Mouse (Mus musculus) stomach, postnatal 0 days (tissue): ENCODE data around the gene Atg9b. TPM values are rescaled to one million over a fixed set of nuclear protein-coding genes. Genes with fewer than 3 reads are reported as not detected.
A peak's percentile ranks its signal among the peaks of the same experiment; 100 is the strongest.
"Not testable (repeated sequence)": the region's sequence is repeated elsewhere in the genome, so short reads cannot be mapped to it uniquely, and the experiment has no call there.

Experiments
- ATAC-seq: fragments of 200-750 bp; cut with Nextera tagmentation; 2 replicates; pipeline ENCODE4 v1.8.0; 2017; ENCODE audit not compliant: low FRiP score, low TSS enrichment
- DNase-seq: peaks from one replicate; pipeline ENCODE4 v3.0.0-alpha.2; 2016; ENCODE audit warnings: low spot score
- H3K27ac ChIP-seq: fragments of 300-500 bp; sonication (generic); replicated peaks from 2 replicates; pipeline ENCODE4 v1.5.1; 2014; ENCODE audit warnings: mild to moderate bottlenecking, control low read depth
- H3K27me3 ChIP-seq: fragments of 300-500 bp; sonication (generic); 2 replicates; pipeline ENCODE4 v1.6.1; 2014; ENCODE audit warnings: low read length; ENCODE audit not compliant: control insufficient read depth, insufficient read depth
- H3K36me3 ChIP-seq: fragments of 300-500 bp; sonication (generic); 2 replicates; pipeline ENCODE4 v1.6.1; 2014; ENCODE audit warnings: low read length, mixed read lengths; ENCODE audit not compliant: control insufficient read depth, insufficient read depth
- H3K4me1 ChIP-seq: fragments of 300-500 bp; sonication (generic); replicated peaks from 2 replicates; pipeline ENCODE4 v1.6.1; 2014; ENCODE audit warnings: antibody characterized with exemption; ENCODE audit not compliant: control insufficient read depth, insufficient read depth
- H3K4me2 ChIP-seq: fragments of 300-500 bp; sonication (generic); replicated peaks from 2 replicates; pipeline ENCODE4 v1.6.1; 2014; ENCODE audit warnings: low read depth, mild to moderate bottlenecking, control low read depth, moderate library complexity
- H3K4me3 ChIP-seq: fragments of 300-500 bp; sonication (generic); 2 replicates; pipeline ENCODE4 v1.5.1; 2014; ENCODE audit warnings: low read depth, low read length, control low read depth
- H3K9ac ChIP-seq: fragments of 300-500 bp; sonication (generic); 2 replicates; pipeline ENCODE4 v1.6.1; 2014; ENCODE audit warnings: mild to moderate bottlenecking, low read length, control low read depth, mixed read lengths
- H3K9me3 ChIP-seq: fragments of 300-500 bp; sonication (generic); 2 replicates; pipeline ENCODE4 v1.6.1; 2016; ENCODE audit warnings: low read length; ENCODE audit not compliant: control insufficient read depth
- CTCF ChIP-seq: IDR thresholded peaks from 2 replicates; pipeline ENCODE4 v1.5.1; 2016; ENCODE audit warnings: antibody characterized with exemption, low read depth, mild to moderate bottlenecking, moderate library complexity
- EP300 ChIP-seq: optimal IDR thresholded peaks from 2 replicates; pipeline ENCODE3; 2016; ENCODE audit warnings: antibody characterized with exemption
- WGBS: fragments of 180-500 bp; shearing (Covaris S2); extraction: QIAGEN DNeasy Blood & Tissue Kit; methylation state at CpG from one replicate; pipeline ENCODE4 v1.1.7; 2014; 5-methylcytosine and 5-hydroxymethylcytosine counted together
- polyA plus RNA-seq: library from polyadenylated mRNA; unstranded; fragments of >200 nt; fragmentation: Nextera tagmentation; extraction: Ambion mirVana; gene quantifications from 2 replicates; pipeline ENCODE4 v1.2.1, GENCODE M21; 2015

Atg9b gene
- polyA plus RNA-seq, 1 experiment from 2014 or later = 4.1 TPM

- Histone ChIP-seq H3K9ac (no peak overlapping the region), H3K4me3 (no peak overlapping the region), H3K4me1 (no peaks in the 10 kb centered on the region), H3K27me3 (no peaks in the 10 kb centered on the region), H3K4me2 (no peak overlapping the region), H3K27ac (no peak overlapping the region), H3K36me3 (peaks cover 8% of the 10 kb centered on the region), H3K9me3 (no peaks in the 10 kb centered on the region)
- WGBS = 71% methylated on average over 9 of the region's 9 CpGs
- TF ChIP-seq EP300 (no peak), CTCF (no peak)
- DNase-seq (no peak), ATAC-seq (0 out of 2 replicates have a peak, but pooled peaks have one; percentile 34)
These were observed 10.0 kb upstream of the Atg9b start for GRCm38 (mm10) chr5:24401969-24402368.

DNA sequence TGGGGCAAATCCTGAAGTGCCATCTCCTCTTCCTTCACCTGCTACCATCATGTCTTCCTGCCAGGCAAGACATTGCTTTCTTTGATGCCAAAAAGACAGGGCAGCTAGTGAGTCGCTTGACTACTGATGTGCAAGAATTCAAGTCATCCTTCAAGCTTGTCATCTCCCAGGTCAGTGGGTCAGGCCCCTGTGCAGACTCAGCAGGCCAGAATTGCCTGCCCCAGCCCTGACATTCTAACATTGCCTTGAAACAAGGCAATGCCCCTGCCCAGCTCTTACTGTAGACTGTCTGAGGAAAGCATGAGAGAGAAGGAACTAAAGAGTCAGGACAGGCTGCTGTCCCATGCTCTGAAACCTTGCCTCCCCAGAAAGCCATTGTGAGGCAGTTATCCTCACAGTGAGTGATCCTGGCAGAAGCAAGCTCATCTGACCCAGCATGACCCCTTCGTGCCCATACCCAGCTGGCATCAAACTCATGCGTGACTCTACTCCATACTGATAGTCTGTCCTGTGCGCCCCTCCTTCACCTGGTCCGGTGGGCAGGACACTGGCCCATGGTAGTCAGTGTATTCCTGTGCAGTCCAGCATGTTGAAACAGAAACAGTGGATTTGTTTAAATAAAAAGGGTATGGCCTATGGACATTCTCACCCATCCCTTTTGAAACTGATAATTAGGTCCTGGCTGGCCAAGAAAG, 9.1 kb upstream of the Atg9b start:
- Histone ChIP-seq H3K36me3 (peaks cover 8% of the 10 kb centered on the region), H3K9ac (no peak overlapping the region), H3K27ac (no peak overlapping the region), H3K4me1 (no peaks in the 10 kb centered on the region), H3K27me3 (no peaks in the 10 kb centered on the region), H3K4me3 (no peak overlapping the region), H3K4me2 (no peak overlapping the region), H3K9me3 (no peaks in the 10 kb centered on the region)
- DNase-seq (no peak), ATAC-seq (no peak)
- TF ChIP-seq EP300 = no peak
- TF ChIP-seq CTCF = no peak
- WGBS = 91% methylated on average over 5 of the region's 5 CpGs

GRCm38 (mm10) chr5:24400362-24400761, 8.4 kb upstream of the Atg9b start:
- no peaks in the 10 kb centered on the region for H3K27me3 ChIP-seq
- H3K4me1 ChIP-seq = no peaks in the 10 kb centered on the region
- no peak for DNase-seq
- no peak overlapping the region for H3K4me3 ChIP-seq
- whole genome bisulfite sequencing = 86% methylated on average over 11 of the region's 11 CpGs
- peaks cover 8% of the 10 kb centered on the region for H3K36me3 ChIP-seq
- no peaks in the 10 kb centered on the region for H3K9me3 ChIP-seq
- no peak overlapping the region for H3K9ac ChIP-seq
- no peak overlapping the region for H3K27ac ChIP-seq
- ATAC-seq = no peak
- H3K4me2 ChIP-seq = no peak overlapping the region
- no peak for TF ChIP-seq CTCF
- no peak for TF ChIP-seq EP300

DNA sequence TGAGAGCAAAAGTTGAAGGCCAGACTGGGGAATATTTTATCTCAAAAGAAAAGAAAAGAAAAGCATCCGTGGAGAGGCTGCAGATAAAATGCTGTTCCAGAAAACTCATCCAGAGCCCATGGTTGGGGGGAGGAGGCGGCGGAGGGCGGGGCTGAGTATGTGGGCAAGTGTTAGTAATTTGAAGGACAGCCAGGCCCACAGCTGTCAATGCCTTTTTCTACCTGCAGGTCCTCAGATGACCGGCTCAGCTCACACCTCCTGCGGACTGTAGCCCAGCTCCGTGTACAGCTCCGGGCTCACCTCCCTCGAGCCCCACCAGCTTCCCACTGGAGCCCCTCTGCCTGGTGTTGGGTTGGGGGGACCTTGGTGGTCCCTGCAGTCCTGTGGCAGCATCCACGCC, 7.7 kb upstream of the Atg9b start:
- Histone ChIP-seq H3K9me3 (no peaks in the 10 kb centered on the region), H3K9ac (no peak overlapping the region), H3K4me2 (no peak overlapping the region), H3K36me3 (peaks cover 8% of the 10 kb centered on the region), H3K27ac (no peak overlapping the region), H3K27me3 (no peaks in the 10 kb centered on the region), H3K4me3 (no peak overlapping the region), H3K4me1 (no peaks in the 10 kb centered on the region)
- DNase-seq (no peak), ATAC-seq (no peak)
- WGBS = 87% methylated on average over 10 of the region's 10 CpGs
- TF ChIP-seq EP300 (no peak), CTCF (no peak)

GRCm38 (mm10) chr5:24396254-24396653, 4.3 kb upstream of the Atg9b start:
- TF ChIP-seq CTCF = peak; percentile 31
- H3K9ac ChIP-seq, H3K27me3 ChIP-seq, H3K4me3 ChIP-seq, H3K4me2 ChIP-seq, H3K4me1 ChIP-seq, H3K27ac ChIP-seq, DNase-seq, H3K36me3 ChIP-seq, ATAC-seq, H3K9me3 ChIP-seq: not testable (repeated sequence)
- 91% methylated on average over 6 of the region's 6 CpGs for WGBS

GRCm38 (mm10) chr5:24394165-24394894, 2.4 kb upstream of the Atg9b start:
- H3K4me2 ChIP-seq = peak overlapping the region; percentile 61
- peak overlapping the region; percentile 66 for H3K27ac ChIP-seq
- H3K4me1 ChIP-seq = no peaks in the 10 kb centered on the region
- H3K36me3 ChIP-seq = no peaks in the 10 kb centered on the region
- H3K9me3 ChIP-seq = no peaks in the 10 kb centered on the region
- WGBS = 1% methylated on average over 36 of the region's 36 CpGs
- peak; percentile 93 for ATAC-seq
- peak overlapping the region; percentile 65 for H3K9ac ChIP-seq
- peak overlapping the region; percentile 60 for H3K4me3 ChIP-seq
- TF ChIP-seq EP300 = no peak
- TF ChIP-seq CTCF = peak; percentile 81
- DNase-seq = peak; percentile 93
- H3K27me3 ChIP-seq = no peaks in the 10 kb centered on the region
